Mouse (Mus musculus) kidney, adult 10 weeks (tissue): ENCODE data around the gene Gm20696. TPM values are rescaled to one million over a fixed set of nuclear protein-coding genes. Genes with fewer than 3 reads are reported as not detected.

Experiments
- polyA plus RNA-seq: library from polyadenylated mRNA; stranded (reverse); fragments of 350-450 nt; fragmentation: Illumina TruSeq; extraction: RNeasy Lipid Tissue Mini Kit (QIAGEN cat#74804); gene quantifications from one replicate; pipeline ENCODE4 v1.2.3, GENCODE M21; 2014; ENCODE audit warnings: low read depth, low replicate concordance

Gm20696 gene
- not detected for polyA plus RNA-seq

GRCm38 (mm10) chr6:99666318-99667171 lies at the start of gene Gm20696, which contains the start of gene Eif4e3:
TSS of gene Gm20696 (minus strand) at chr6:99666797.
TSS of gene Eif4e3 (minus strand) at chr6:99666771.

DNA sequence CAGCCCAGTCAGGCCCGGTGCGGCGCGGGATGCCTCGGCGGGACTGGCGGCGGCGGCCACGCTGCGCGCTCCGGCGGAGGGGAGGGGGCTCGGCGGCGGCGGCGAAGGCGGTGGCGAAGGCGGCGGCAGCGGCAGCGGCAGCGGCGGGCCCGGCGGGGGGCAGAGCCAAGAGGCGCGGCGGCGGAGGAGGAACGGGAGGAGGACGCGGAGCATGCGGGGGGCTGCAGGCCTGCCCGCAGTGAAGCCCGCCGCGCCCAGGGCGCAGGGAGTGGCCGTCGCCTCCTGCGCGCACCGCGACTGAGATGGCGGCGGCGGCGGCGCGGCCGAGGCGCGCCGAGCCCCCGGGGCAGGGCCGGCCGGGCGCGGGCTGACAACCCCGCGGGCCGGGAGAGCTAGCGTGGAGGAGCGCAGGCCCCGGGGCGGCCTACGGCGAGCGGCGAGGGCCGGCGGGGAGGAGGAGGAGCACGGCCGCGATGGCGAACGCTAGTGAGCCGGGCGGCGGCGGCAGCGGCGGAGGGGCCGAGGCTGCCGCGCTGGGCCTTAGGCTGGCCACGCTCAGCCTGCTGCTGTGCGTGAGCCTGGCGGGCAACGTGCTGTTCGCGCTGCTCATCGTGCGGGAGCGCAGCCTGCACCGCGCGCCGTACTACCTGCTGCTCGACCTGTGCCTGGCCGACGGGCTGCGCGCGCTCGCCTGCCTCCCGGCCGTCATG lies 25.8 kb upstream of the Gm20696 start, which contains the start of gene Gpr27:
Gene Gpr27 (plus strand): TSS at position 474 of the 710 bp plus-strand sequence.

GRCm38 (mm10) chr6:99522359-99523108 lies 144.1 kb downstream of the Gm20696 start, which contains the start of gene Foxp1:
TSS of gene Foxp1 (minus strand) at chr6:99522721.

Other genes starting within 250 kb of the Gm20696 start
- gene Foxp1, start 144.1 kb downstream of the Gm20696 start, polyA plus RNA-seq: 9.7 TPM
- gene Eif4e3, start within 50 bp of the Gm20696 start, polyA plus RNA-seq: 18.5 TPM
- 1.5 TPM for gene Gpr27, start 25.9 kb upstream of the Gm20696 start, polyA plus RNA-seq
- 0.61 TPM for gene Prok2, start 59.6 kb upstream of the Gm20696 start, polyA plus RNA-seq